Mouse (Mus musculus) layer of hippocampus, postnatal 14 days (tissue): ENCODE data around the gene Rapgef5. TPM values are rescaled to one million over a fixed set of nuclear protein-coding genes. Genes with fewer than 3 reads are reported as not detected.

Source experiments
- DNase-seq, 2 experiments: peaks; one replicate each; pipeline ENCODE4 v3.0.0; 2021 to 2022; ENCODE audit warnings: low spot score in 2 of 2, mixed read lengths in 1 of 2
- total RNA-seq, 2 experiments: library from RNA; stranded (reverse); gene quantifications; 2 replicates each; pipeline ENCODE4 v1.2.3; 2021

The Rapgef5 gene
- total RNA-seq, 2 experiments from 2014 or later, result 123 to 126 TPM

GRCm38 (mm10) chr12:117666391-117666790 is 150.1 kb downstream of the Rapgef5 start:
- DNase-seq, result no peak

GRCm38 (mm10) chr12:117669610-117670400 is 153.5 kb downstream of the Rapgef5 start:
- no peak for DNase-seq

GRCm38 (mm10) chr12:117673188-117673587 is 156.9 kb downstream of the Rapgef5 start:
- no peak for DNase-seq

- DNase-seq, result no peak
These were observed 158.2 kb downstream of the Rapgef5 start for GRCm38 (mm10) chr12:117674511-117674910.

GRCm38 (mm10) chr12:117676265-117676664 is 160.0 kb downstream of the Rapgef5 start:
- DNase-seq, result no peak

- DNase-seq, result no peak
These were observed 162.6 kb downstream of the Rapgef5 start for GRCm38 (mm10) chr12:117678916-117679315.

GRCm38 (mm10) chr12:117679795-117680194 is 163.5 kb downstream of the Rapgef5 start:
- no peak for DNase-seq

GRCm38 (mm10) chr12:117681273-117681672 is 165.0 kb downstream of the Rapgef5 start:
- DNase-seq, result no peak

GRCm38 (mm10) chr12:117683377-117683776 is 167.1 kb downstream of the Rapgef5 start:
- no peak for DNase-seq

- no peak for DNase-seq
These were observed 167.7 kb downstream of the Rapgef5 start for GRCm38 (mm10) chr12:117683984-117684383.

- no peak for DNase-seq
These were observed 168.5 kb downstream of the Rapgef5 start for GRCm38 (mm10) chr12:117684788-117685187.

- DNase-seq, result no peak
These were observed 169.1 kb downstream of the Rapgef5 start for GRCm38 (mm10) chr12:117685336-117685735.

GRCm38 (mm10) chr12:117686732-117687131 is 170.5 kb downstream of the Rapgef5 start:
- DNase-seq, result no peak

- peak; percentile 52 to 58 for DNase-seq
These were observed 172.6 kb downstream of the Rapgef5 start for GRCm38 (mm10) chr12:117688655-117689548.

GRCm38 (mm10) chr12:117691336-117691735 is 175.1 kb downstream of the Rapgef5 start:
- no peak for DNase-seq

GRCm38 (mm10) chr12:117692775-117693174 is 176.5 kb downstream of the Rapgef5 start:
- DNase-seq, result no peak

- DNase-seq, result no peak
These were observed 183.8 kb downstream of the Rapgef5 start for GRCm38 (mm10) chr12:117699950-117700665.

GRCm38 (mm10) chr12:117700927-117701326 is 184.6 kb downstream of the Rapgef5 start:
- DNase-seq, result no peak

GRCm38 (mm10) chr12:117702291-117702690 is 186.0 kb downstream of the Rapgef5 start:
- no peak for DNase-seq

- DNase-seq, result no peak
These were observed 186.6 kb downstream of the Rapgef5 start for GRCm38 (mm10) chr12:117702928-117703327.

- DNase-seq, result no peak
These were observed 187.1 kb downstream of the Rapgef5 start for GRCm38 (mm10) chr12:117703413-117703812.
